Mouse (Mus musculus) ovary, postnatal 14 days (tissue): ENCODE data around the gene Zswim1.

Experiments used
- DNase-seq: peaks from one replicate; pipeline ENCODE4 v3.0.0; 2022; ENCODE audit warnings: low spot score

The Zswim1 gene

DNA sequence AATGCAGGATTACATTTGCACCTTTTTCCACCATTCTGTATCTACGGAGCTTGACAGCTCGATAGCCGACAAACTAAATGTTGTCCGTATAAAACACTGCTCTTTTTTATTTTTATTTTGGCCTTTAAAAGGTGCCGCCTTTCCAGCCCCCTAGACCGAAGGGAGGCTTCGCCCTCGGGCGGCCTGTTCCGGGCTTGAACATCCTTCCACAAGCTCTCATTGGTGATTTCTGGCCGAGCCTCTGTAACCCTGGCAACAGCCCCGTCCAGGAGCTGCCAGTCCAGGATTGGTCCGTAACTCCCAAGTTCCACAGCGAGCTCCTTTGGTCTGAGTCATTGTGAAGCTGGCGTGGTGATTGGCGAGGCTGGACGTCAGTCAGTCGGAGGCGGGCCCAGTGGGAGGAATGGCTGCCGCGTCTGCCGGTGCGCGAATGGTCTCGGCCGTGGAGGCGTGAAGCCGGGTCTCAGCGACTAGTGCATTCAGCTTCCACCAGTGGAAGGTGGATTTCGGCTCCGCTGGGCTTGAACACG lies at the start of gene Zswim1:
TSS of gene Zswim1 (plus strand) at position 51 of the 530 bp plus-strand sequence.
- peak; percentile 100 for DNase-seq

DNA sequence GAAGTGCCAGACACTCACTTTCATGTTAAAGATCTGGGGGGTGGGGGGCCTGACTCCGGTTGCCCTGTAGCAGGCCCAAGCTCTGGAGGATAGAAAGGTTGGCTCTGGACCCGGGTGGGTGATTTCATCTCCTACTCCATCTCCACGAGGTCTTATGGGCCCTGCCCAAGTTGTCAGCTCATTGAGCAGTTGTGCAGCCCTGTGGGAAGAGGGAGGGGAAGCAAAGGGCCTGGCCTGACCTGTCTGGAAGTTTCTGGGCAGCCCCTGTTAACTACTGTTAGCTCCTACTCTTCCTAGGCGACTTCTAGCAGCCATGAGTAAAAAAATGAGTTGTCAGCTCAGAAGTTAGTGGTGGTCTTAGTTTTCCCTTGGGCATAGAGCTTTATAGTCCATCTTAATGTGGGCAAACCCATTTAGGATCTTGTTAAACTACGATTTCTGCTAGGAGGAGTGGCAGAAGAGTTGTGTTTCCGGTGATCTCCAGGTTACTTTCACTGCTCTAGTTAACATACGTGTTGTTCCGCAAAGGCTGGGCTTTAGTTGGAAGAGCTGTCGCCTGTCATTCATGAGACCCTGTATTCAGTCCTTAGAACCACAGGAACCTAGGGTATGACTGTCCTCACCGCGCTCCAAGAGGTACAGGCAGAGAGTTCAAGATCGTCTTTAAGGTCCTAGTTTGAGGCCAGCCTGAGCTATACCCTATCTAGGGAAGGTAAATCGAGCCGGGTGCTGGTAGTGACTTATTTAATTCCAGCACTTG lies 49.1 kb upstream of the Zswim1 start:
- no peak for DNase-seq

DNA sequence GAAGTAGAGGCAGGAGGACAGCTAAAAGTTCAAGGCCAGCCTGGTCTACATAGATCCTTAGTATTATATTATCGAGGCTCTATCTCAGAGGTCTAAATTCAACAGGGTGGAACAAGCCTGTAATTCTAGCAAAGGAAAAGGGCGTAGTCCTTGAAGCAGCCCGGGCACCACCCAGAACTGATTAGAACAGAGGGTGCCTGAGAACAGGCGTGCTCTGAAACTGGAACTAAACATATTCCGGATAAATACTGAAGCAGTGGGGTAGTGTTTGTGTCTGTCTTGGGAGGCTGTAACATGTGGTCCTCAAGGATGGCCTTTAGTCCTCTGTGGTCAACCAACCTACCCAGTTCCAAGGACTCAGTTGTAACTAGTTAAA lies 48.5 kb upstream of the Zswim1 start:
- DNase-seq, result no peak

DNA sequence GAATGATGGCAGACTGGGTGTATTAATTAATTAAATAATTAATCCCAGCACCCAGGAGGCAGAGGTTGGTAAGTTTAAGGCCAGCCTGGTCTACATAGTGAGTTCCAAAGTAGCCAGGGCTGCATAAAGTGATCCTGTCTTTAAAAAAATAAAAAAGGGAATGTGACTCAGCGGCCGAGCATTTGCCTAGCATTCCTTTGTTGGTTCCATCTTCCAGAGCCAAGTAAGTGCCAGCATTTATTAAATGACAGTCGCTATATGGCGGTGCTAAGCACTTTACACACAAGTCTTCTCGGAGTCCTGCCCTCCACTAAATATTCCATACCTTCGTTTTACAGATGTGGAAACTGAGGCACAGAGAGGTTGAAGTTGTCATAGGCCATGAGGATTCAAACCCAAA lies 46.4 kb upstream of the Zswim1 start:
- no peak for DNase-seq

- DNase-seq, result no peak
Observed at GRCm38 (mm10) chr2:164776801-164777200, 45.7 kb upstream of the Zswim1 start.

GRCm38 (mm10) chr2:164777246-164778014 lies 45.1 kb upstream of the Zswim1 start:
- no peak for DNase-seq

- DNase-seq, result no peak
Observed at GRCm38 (mm10) chr2:164778015-164778287, 44.5 kb upstream of the Zswim1 start.

DNA sequence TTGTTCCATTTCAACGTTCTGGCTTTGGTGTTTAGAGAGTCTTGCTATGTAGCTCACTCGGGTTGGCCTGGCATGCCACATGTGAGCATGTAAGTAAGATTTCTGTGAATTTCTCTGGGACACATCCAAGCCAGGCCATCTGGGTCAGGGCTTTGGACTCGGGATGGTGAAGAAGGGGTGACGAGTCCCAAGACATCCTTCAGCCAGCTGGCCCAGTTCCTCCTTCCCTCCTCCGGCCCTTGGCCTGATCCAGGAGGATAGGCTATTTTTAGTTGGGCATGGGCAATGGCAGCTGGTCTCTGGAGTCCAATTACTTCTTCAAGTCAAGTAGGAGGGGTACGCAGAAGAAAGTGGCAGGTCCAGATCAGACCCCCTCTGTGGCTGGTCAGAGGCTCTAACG lies 43.7 kb upstream of the Zswim1 start:
- no peak for DNase-seq

DNA sequence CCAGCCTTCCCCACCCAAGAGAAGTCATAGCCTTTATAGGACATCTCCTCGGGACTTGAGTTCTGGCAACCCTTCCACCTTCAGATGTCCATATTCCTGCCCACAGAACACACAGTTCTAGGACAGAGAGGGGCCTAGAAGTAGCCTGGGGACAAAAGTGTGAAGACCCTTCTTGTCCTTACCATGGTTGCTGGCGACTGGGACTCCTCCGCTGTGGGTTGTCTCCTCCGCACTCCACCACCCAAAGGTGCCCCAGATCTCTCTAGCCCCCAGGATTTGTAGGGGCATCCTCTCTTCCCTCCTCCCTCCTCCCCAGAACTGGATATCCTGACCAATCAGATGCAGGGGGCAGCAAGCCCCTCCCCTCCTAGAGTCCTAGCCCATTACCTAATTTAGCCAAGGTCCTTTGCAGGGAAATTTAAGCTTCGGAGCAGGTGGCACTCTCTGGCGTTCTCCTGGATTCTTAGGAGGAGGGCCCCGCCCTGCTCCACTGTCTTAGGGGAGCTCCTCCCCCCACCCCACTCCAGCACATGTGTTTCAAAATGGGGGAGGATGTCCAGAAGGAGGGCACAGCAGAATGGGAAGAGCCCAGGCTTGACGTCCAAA lies 42.9 kb upstream of the Zswim1 start, which contains the start of gene Tnnc2:
TSS of gene Tnnc2 (minus strand) at position 487 of the 606 bp plus-strand sequence.
- no peak for DNase-seq

DNA sequence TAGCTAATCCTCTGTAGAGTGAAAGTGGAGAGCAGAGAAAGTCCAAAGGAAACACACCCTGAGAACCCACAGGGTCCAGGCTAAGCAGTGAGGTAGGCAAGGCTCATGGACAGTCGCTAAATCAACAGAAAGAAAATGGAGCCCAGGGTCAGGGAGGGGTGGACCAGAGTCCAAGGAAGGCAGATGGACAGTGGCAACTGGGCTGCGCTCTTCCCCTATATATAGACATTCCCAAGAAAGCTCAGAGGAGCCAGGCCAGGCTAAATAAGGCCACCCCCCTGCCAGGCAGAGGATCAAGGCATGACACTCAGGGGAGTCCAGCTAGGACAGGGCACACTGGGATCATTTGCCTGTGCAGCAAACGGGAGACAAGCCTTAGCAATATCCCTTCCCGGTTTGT lies 40.6 kb upstream of the Zswim1 start:
- DNase-seq, result no peak

- no peak for DNase-seq
Observed at GRCm38 (mm10) chr2:164783926-164784581, 38.4 kb upstream of the Zswim1 start.

DNA sequence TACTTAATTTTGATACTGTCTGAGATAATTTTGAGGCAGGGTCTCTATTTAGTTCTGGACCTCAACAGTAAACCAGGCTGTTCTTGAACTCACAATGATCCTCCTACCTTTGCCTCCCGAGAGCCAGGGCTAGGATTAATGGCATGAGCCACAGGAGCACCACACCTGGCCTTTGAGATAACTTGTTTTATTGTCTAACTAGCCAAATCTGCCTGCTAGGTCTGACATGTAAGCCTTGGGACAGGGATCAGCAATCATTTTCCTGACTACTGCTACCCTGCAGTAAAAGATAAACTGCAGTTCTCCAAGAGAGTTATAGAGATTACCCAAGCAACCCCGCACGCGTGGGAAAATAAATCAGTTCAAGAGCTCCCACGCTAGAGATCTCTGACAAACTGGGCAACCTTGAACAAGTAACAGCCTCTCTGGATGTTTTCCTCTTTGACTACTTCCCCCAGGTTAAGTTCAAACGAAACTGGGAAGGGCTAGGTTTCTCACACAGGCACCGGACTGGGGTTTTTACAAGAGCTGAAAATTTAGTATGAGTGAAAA lies 37.5 kb upstream of the Zswim1 start:
- no peak for DNase-seq

- peak; percentile 77 for DNase-seq
Observed at GRCm38 (mm10) chr2:164785481-164786387, 36.8 kb upstream of the Zswim1 start, which contains the start of gene Snx21. Gene Snx21 (plus strand): TSS chr2:164785823.

- DNase-seq, result no peak
Observed at GRCm38 (mm10) chr2:164786388-164786885, 36.0 kb upstream of the Zswim1 start.

- no peak for DNase-seq
Observed at GRCm38 (mm10) chr2:164787032-164787431, 35.5 kb upstream of the Zswim1 start.

DNA sequence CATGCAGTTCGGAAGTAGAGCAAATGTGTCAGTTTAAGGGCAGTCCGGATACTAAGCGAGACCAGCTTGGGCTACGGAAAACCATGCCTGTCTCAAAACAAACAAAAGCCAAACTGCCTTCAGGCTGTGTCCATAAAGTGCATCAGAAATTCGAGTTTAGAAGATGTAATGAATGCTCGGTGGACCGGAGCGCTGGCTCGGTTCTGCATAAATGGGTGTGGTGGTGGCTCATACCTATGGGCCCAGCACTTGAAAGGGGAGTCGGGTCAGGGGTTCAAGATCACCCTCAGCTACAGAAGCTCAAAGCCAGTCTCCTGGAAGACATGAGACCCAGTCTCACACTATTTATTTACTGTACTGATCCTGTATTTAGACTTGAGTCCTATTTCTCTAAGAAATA lies 34.7 kb upstream of the Zswim1 start:
- no peak for DNase-seq

DNA sequence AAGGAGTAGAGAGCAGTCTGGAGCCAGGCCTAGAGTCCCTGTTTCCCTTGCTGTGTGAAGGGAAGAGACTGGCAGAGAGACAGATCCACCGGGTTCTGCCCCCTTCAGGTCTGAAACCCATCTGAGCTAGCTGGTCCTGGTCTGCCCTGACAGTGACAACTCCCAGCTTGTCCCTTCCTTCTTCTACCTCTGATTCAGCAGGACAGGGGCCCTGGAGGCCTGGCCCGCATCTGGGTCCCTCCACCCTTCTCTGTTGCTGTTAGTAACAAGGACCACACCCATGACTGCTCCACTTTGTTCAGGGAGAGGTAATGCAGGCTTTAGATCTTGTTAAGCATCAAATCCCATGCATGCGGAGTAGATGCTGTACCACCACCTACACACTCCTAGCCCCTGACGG lies 34.1 kb upstream of the Zswim1 start:
- DNase-seq, result no peak

GRCm38 (mm10) chr2:164790451-164790850 lies 32.0 kb upstream of the Zswim1 start:
- DNase-seq, result no peak

DNA sequence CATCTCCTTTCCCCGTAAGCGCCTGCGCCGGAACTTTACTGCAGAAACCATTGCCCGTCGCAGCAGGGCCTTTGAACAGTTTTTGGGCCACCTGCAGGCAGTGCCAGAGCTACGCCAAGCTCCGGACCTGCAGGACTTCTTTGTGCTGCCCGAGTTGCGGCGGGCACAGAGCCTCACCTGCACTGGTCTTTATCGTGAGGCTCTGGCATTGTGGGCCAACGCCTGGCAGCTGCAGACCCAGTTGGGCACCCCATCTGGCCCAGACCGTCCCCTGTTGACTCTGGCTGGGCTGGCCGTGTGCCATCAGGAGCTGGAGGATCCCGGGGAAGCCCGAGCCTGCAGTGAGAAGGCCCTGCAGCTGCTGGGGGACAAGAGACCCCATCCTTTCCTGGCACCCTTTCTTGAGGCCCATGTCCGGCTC lies 30.6 kb upstream of the Zswim1 start:
- DNase-seq, result no peak

DNA sequence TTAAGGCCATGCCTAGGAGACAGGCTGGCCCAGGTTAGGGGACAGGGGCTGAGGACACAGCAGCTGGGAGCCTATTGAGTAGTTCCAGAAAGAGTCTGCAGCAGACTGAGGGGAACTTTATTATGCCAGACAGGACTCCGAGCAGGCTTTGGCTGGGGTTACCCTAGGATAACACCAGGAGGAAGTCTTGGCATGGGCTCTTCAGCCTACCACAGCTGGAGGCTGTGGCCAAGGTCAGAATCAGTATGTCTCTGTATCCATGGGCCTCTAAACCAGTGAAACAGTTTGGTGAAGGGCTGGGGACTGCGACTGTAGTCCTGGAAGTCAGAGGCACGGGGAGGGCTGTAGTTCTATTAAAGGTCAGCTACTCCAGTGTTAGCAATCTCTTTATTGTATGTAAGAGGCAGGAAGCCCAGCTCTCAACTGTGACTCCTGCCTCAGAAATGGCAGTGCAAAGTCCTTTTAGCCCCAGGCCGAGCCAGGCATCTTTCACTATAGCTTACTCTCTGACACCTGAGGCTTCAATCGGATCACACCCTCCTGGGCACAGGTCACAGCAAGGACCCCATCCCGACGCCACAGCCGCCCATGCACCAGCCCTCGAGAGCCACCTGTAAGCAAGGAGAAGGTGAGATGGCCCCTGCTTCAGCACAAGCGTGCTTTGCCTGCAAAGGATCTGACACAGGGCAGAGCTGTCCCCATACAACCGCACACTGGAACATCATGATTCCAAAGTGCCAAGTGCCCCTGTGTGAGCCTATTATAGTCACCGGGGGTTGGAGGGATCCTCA lies 29.9 kb upstream of the Zswim1 start:
- DNase-seq, result no peak
